Comparison of ENCODE assay signal across 17 mouse cellular contexts in the genomic region with DNA sequence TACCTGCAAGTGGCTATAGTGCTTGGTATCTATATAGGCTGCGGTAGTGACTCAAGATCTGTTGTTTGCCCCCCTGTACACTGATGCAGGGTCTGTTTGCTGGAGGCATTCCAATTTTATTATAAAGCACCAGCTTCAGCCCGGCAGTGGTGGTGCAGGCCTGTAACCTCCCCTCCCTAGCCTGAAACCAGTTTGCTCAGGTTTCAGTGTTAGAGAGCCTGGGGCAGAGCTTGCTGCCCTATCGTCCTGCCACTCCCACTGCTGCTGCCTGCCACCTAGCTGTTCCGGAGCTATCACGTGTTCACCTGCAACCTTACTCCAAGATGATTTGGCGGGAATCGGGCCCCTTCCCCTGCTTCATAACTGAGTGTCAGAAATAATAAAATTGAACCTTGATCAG. TPM values are rescaled to one million over a fixed set of nuclear protein-coding genes. Genes with fewer than 3 reads are reported as not detected.
A peak's percentile ranks its signal among the peaks of the same experiment; 100 is the strongest.
DNase-seq lines count a peak whose midpoint lies in the region; ATAC-seq and TF ChIP-seq lines count a peak whose summit lies in the region.
"Not testable (repeated sequence)": the region's sequence is repeated elsewhere in the genome, so short reads cannot be mapped to it uniquely, and the experiment has no call there.
"Had no signal": no experiment of that assay in that cellular context is flagged by ENCODE, and none has a peak within 500 bp of the region (broad histone marks: within the 10 kb centered on the region; RNA-seq: fewer than 3 reads in every experiment).

No protein-coding gene starts in this region.

- H3K9me3 ChIP-seq in ES-Bruce4 (replicated peaks; ENCODE audit: control insufficient read depth, insufficient read depth, low read length, poor library complexity, severe bottlenecking); embryonic facial prominence, embryonic 10.5 days; kidney, embryonic 15.5 days (replicated peaks); lung, embryonic 16.5 days (ENCODE audit: control insufficient read depth, low read length): not testable (repeated sequence)

- H3K27me3 ChIP-seq in ES-Bruce4 (ENCODE audit: control insufficient read depth, insufficient read depth, low read length, poor library complexity, severe bottlenecking); kidney, embryonic 15.5 days; lung, embryonic 16.5 days (ENCODE audit: control insufficient read depth, insufficient read depth, low read depth, low read length); small intestine, adult 2 months (ENCODE audit: control insufficient read depth, insufficient read depth, low read length): not testable (repeated sequence)
- H3K27me3 ChIP-seq in embryonic facial prominence, embryonic 10.5 days (replicated peaks; ENCODE audit: low read depth, poor library complexity, severe bottlenecking) = peaks cover 19% of the 10 kb centered on the region

- not testable (repeated sequence) for TF ChIP-seq CTCF in ES-Bruce4 (IDR thresholded peaks at IDR 0.05; ENCODE audit: low read depth, low read length); small intestine, adult 2 months (IDR thresholded peaks at IDR 0.05; ENCODE audit: extremely low read depth, insufficient read length, insufficient replicate concordance, low read depth, low read length)

- 39% methylated on average over 7 of the region's 7 CpGs for WGBS in embryonic facial prominence, embryonic 10.5 days
- 33% methylated on average over 7 of the region's 7 CpGs for WGBS in kidney, embryonic 15.5 days
- WGBS in lung, embryonic 16.5 days = 27% methylated on average over 7 of the region's 7 CpGs
- 24% methylated on average over 7 of the region's 7 CpGs for WGBS in small intestine, adult 2 months

- ATAC-seq in kidney, embryonic 15.5 days (replicated peaks; ENCODE audit: low FRiP score); lung, embryonic 16.5 days (ENCODE audit: low read depth): not testable (repeated sequence)

- H3K4me1 ChIP-seq in ES-Bruce4 (ENCODE audit: control insufficient read depth, insufficient read depth, low read length) = not testable (repeated sequence)
- peaks cover 19% of the 10 kb centered on the region for H3K4me1 ChIP-seq in embryonic facial prominence, embryonic 10.5 days
- H3K4me1 ChIP-seq in kidney, embryonic 15.5 days = peaks cover 22% of the 10 kb centered on the region
- H3K4me1 ChIP-seq in lung, embryonic 16.5 days (replicated peaks; ENCODE audit: control insufficient read depth, insufficient read depth, low read length) = peaks cover 17% of the 10 kb centered on the region
- H3K4me1 ChIP-seq in small intestine, adult 2 months (ENCODE audit: control insufficient read depth, insufficient read depth, insufficient read length, low read length) = peaks cover 23% of the 10 kb centered on the region; the same call in 1 of the 2 replicates

- peak overlapping the region; percentile 32; the same call in 1 of the 2 replicates for H3K9ac ChIP-seq in ES-Bruce4 (ENCODE audit: low read depth, poor library complexity, severe bottlenecking)
- not testable (repeated sequence) for H3K9ac ChIP-seq in kidney, embryonic 15.5 days; lung, embryonic 16.5 days (ENCODE audit: low read length)

- not testable (repeated sequence) for H3K36me3 ChIP-seq in ES-Bruce4 (ENCODE audit: control insufficient read depth, insufficient read depth, low read length, poor library complexity, severe bottlenecking); embryonic facial prominence, embryonic 10.5 days (replicated peaks); kidney, embryonic 15.5 days; lung, embryonic 16.5 days (ENCODE audit: control insufficient read depth, insufficient read depth, low read length); small intestine, adult 2 months (ENCODE audit: control insufficient read depth, insufficient read depth, low read length)

- not testable (repeated sequence) for H3K4me2 ChIP-seq in kidney, embryonic 15.5 days; lung, embryonic 16.5 days (ENCODE audit: low read depth, low read length)

- TF ChIP-seq POLR2A in ES-Bruce4 (IDR thresholded peaks at IDR 0.05; ENCODE audit: insufficient read depth, low read length); small intestine, adult 2 months (IDR thresholded peaks at IDR 0.05; ENCODE audit: low read depth, low read length): not testable (repeated sequence)

- H3K27ac ChIP-seq in ES-Bruce4 (ENCODE audit: insufficient read depth, low read length); embryonic facial prominence, embryonic 10.5 days (replicated peaks): not testable (repeated sequence)
- H3K27ac ChIP-seq in kidney, embryonic 15.5 days = 0 out of 2 replicates have a peak overlapping the region, but pooled peaks have one; percentile 10
- peak overlapping the region; percentile 66 for H3K27ac ChIP-seq in lung, embryonic 16.5 days (ENCODE audit: low read length)
- 0 out of 2 replicates have a peak overlapping the region, but pooled peaks have one; percentile 10 for H3K27ac ChIP-seq in small intestine, adult 2 months (ENCODE audit: insufficient read depth, low read depth, low read length)

- not testable (repeated sequence) for H3K4me3 ChIP-seq in ES-Bruce4 (ENCODE audit: low read depth, low read length); embryonic facial prominence, embryonic 10.5 days; kidney, embryonic 15.5 days (replicated peaks); lung, embryonic 16.5 days (ENCODE audit: low read length)
- peak overlapping the region; percentile 30 for H3K4me3 ChIP-seq in small intestine, adult 2 months (ENCODE audit: low read depth, low read length)

- TF ChIP-seq EP300 in ES-Bruce4 (IDR thresholded peaks at IDR 0.05; ENCODE audit: insufficient read depth, low read depth, low read length) = not testable (repeated sequence)

- peak; percentile 24 for DNase-seq in embryonic facial prominence, embryonic 10.5 days (ENCODE audit: low spot score)
- peak; percentile 66 for DNase-seq in kidney, adult 11 months
- DNase-seq in kidney, postnatal 36 days = peak; percentile 40 to 62
- DNase-seq in urinary bladder, postnatal 14 days (ENCODE audit: low spot score) = peak; percentile 65

RNA-seq across cellular contexts. Expression of a gene that starts 5.2 kb away (rescaled TPM):
- 32.3 and 32.4 TPM in 2 replicates for polyA plus RNA-seq in ES-Bruce4 (2011; ENCODE audit: insufficient read depth, insufficient read length, low read depth, missing spikeins)
- 27.0 and 29.8 TPM in 2 replicates for polyA plus RNA-seq in embryonic facial prominence, embryonic 10.5 days (2016; fragmentation: Nextera tagmentation; extraction: Ambion mirVana)
- polyA plus RNA-seq in kidney, embryonic 15.5 days (2015; fragmentation: Nextera tagmentation; extraction: Ambion mirVana) = 20.9 and 23.0 TPM in 2 replicates
- polyA plus RNA-seq in lung, embryonic 16.5 days (2015; fragmentation: Nextera tagmentation; extraction: Ambion mirVana) = 31.9 and 34.1 TPM in 2 replicates
- polyA plus RNA-seq in small intestine, adult 2 months (2012; rRNA removed) = 2.0 and 21.4 TPM in 2 replicates

RNA-seq across cellular contexts. Expression of a gene that starts 17.0 kb away (rescaled TPM):
- not detected in 2 replicates for polyA plus RNA-seq in ES-Bruce4 (2011; ENCODE audit: insufficient read depth, insufficient read length, low read depth, missing spikeins)
- polyA plus RNA-seq in embryonic facial prominence, embryonic 10.5 days (2016; fragmentation: Nextera tagmentation; extraction: Ambion mirVana) = not detected in 2 replicates
- polyA plus RNA-seq in kidney, embryonic 15.5 days (2015; fragmentation: Nextera tagmentation; extraction: Ambion mirVana) = 25.0 and 27.2 TPM in 2 replicates
- 13.3 and 18.3 TPM in 2 replicates for polyA plus RNA-seq in lung, embryonic 16.5 days (2015; fragmentation: Nextera tagmentation; extraction: Ambion mirVana)
- polyA plus RNA-seq in small intestine, adult 2 months (2012; rRNA removed) = 3.9 and 6.3 TPM in 2 replicates
- polyA plus RNA-seq: activated CD4-positive, CD25-positive, alpha-beta regulatory T cell, adult 4 months; adrenal gland, adult 2 months; C2C12; forebrain, embryonic 12.5 days; heart, embryonic 12.5 days; heart, postnatal 0 days; limb, embryonic 13.5 days; liver, embryonic 11.5 days; liver, embryonic 16.5 days had no signal

RNA-seq across cellular contexts. Expression of a gene that starts 45.6 kb away (rescaled TPM):
- 20.8 and 26.5 TPM in 2 replicates for polyA plus RNA-seq in ES-Bruce4 (2011; ENCODE audit: insufficient read depth, insufficient read length, low read depth, missing spikeins)
- 8.3 and 9.3 TPM in 2 replicates for polyA plus RNA-seq in embryonic facial prominence, embryonic 10.5 days (2016; fragmentation: Nextera tagmentation; extraction: Ambion mirVana)
- polyA plus RNA-seq in kidney, embryonic 15.5 days (2015; fragmentation: Nextera tagmentation; extraction: Ambion mirVana) = 5.7 and 7.1 TPM in 2 replicates
- polyA plus RNA-seq in lung, embryonic 16.5 days (2015; fragmentation: Nextera tagmentation; extraction: Ambion mirVana) = 5.0 and 5.6 TPM in 2 replicates
- 7.9 and 14.3 TPM in 2 replicates for polyA plus RNA-seq in small intestine, adult 2 months (2012; rRNA removed)
